Mouse (Mus musculus): Measurements from ENCODE around the gene Gm45062. TPM values are rescaled to one million over a fixed set of nuclear protein-coding genes. Genes with fewer than 3 reads are reported as not detected.

The Gm45062 gene
- polyA plus RNA-seq, 1 experiment: 5.8 TPM

DNA sequence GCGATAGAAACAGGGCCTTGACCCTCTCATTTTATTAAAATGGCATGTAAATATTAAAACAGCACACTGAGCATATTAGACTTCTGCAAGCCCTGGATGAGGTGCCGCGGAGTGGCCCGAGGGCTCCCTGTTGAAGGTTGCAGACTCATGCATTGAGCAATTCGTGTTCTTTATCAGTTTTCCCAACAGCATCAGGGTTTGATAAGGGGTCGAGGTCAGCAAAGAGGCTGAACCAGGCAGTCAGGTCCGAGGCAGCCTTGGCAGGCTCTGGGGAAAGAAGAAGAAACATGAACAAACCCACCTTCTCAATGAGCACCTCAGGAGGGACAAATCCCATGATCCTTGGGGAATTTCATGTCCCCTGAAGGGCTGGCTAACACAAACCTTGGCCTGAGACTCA is 371.3 kb downstream of the Gm45062 start:
- Histone ChIP-seq H3K4me3 (ENCODE audit: low read depth, low read length) (no peak overlapping the region), H3K36me3 (ENCODE audit: control insufficient read depth, insufficient read depth, low read length, poor library complexity, severe bottlenecking) (no peaks in the 10 kb centered on the region), H3K9ac (ENCODE audit: low read depth, poor library complexity, severe bottlenecking) (no peak overlapping the region), H3K9me3 (replicated peaks; ENCODE audit: control insufficient read depth, insufficient read depth, low read length, poor library complexity, severe bottlenecking) (no peaks in the 10 kb centered on the region), H3K4me1 (ENCODE audit: control insufficient read depth, insufficient read depth, low read length) (no peaks in the 10 kb centered on the region), H3K27ac (ENCODE audit: insufficient read depth, low read length) (no peak overlapping the region), H3K27me3 (ENCODE audit: control insufficient read depth, insufficient read depth, low read length, poor library complexity, severe bottlenecking) (no peaks in the 10 kb centered on the region)
- no peak for TF ChIP-seq EP300 (IDR thresholded peaks at IDR 0.05; ENCODE audit: insufficient read depth, low read depth, low read length)
- TF ChIP-seq CTCF (IDR thresholded peaks at IDR 0.05; ENCODE audit: low read depth, low read length): no peak
- TF ChIP-seq POLR2A (IDR thresholded peaks at IDR 0.05; ENCODE audit: insufficient read depth, low read length): no peak

DNA sequence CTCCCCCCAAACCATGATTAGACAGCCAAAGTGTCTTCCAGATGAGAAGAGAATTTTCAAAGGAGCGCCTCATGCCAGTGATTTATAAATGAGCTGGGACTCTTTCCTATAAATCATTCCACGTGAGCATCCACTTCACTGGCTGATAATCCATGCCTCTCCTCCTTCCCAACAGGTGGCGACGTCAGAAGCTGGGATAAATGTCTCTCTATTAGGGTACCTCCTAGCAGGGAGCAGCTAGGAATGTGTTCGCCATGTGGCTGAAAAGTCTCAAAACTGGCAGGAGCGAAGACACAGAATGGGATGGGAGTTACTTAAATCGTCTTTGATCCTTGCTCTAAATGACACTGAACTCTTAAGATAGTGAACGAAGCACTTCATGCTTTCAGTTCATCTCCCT is 372.1 kb downstream of the Gm45062 start:
- H3K36me3 ChIP-seq (ENCODE audit: control insufficient read depth, insufficient read depth, low read length, poor library complexity, severe bottlenecking): no peaks in the 10 kb centered on the region
- no peaks in the 10 kb centered on the region for H3K9me3 ChIP-seq (replicated peaks; ENCODE audit: control insufficient read depth, insufficient read depth, low read length, poor library complexity, severe bottlenecking)
- no peaks in the 10 kb centered on the region for H3K27me3 ChIP-seq (ENCODE audit: control insufficient read depth, insufficient read depth, low read length, poor library complexity, severe bottlenecking)
- H3K9ac ChIP-seq (ENCODE audit: low read depth, poor library complexity, severe bottlenecking): no peak overlapping the region
- H3K27ac ChIP-seq (ENCODE audit: insufficient read depth, low read length): no peak overlapping the region
- no peaks in the 10 kb centered on the region for H3K4me1 ChIP-seq (ENCODE audit: control insufficient read depth, insufficient read depth, low read length)
- TF ChIP-seq EP300 (IDR thresholded peaks at IDR 0.05; ENCODE audit: insufficient read depth, low read depth, low read length) (no peak), POLR2A (IDR thresholded peaks at IDR 0.05; ENCODE audit: insufficient read depth, low read length) (no peak), CTCF (IDR thresholded peaks at IDR 0.05; ENCODE audit: low read depth, low read length) (no peak)
- H3K4me3 ChIP-seq (ENCODE audit: low read depth, low read length): no peak overlapping the region

DNA sequence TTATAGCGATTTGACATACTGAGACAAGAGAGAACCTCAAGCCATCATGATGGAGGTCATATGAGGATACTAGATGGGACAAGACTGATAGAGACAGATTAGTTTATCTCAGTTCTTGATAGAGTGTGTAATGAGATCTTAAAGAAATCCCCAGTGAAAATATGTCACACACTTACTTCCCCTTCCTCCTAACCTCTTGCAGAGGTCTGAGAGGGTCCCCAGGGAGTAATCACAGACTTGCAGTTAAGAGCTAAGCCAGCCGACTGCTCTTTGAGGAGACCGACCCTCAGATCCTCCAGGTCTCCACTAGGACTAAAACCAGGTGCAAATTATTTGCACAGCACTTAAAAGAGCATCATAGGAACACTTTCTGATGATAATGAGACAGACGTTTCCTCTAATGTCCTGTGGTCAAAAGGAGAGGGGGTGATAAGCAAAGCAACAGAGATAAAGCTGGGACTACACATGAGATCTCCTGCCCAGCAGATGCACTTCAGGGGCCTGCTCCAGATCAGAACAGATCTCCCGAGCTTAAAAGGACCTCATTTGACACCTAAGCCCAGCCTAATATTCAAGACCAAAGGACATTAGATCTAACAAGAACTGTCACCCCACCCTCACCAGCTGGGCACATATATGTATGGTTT is 372.9 kb downstream of the Gm45062 start:
- H3K9me3 ChIP-seq (replicated peaks; ENCODE audit: control insufficient read depth, insufficient read depth, low read length, poor library complexity, severe bottlenecking): no peaks in the 10 kb centered on the region
- H3K27me3 ChIP-seq (ENCODE audit: control insufficient read depth, insufficient read depth, low read length, poor library complexity, severe bottlenecking): no peaks in the 10 kb centered on the region
- no peak overlapping the region for H3K27ac ChIP-seq (ENCODE audit: insufficient read depth, low read length)
- no peak overlapping the region for H3K4me3 ChIP-seq (ENCODE audit: low read depth, low read length)
- no peaks in the 10 kb centered on the region for H3K36me3 ChIP-seq (ENCODE audit: control insufficient read depth, insufficient read depth, low read length, poor library complexity, severe bottlenecking)
- TF ChIP-seq POLR2A (IDR thresholded peaks at IDR 0.05; ENCODE audit: insufficient read depth, low read length): no peak
- H3K4me1 ChIP-seq (ENCODE audit: control insufficient read depth, insufficient read depth, low read length): no peaks in the 10 kb centered on the region
- no peak overlapping the region for H3K9ac ChIP-seq (ENCODE audit: low read depth, poor library complexity, severe bottlenecking)

DNA sequence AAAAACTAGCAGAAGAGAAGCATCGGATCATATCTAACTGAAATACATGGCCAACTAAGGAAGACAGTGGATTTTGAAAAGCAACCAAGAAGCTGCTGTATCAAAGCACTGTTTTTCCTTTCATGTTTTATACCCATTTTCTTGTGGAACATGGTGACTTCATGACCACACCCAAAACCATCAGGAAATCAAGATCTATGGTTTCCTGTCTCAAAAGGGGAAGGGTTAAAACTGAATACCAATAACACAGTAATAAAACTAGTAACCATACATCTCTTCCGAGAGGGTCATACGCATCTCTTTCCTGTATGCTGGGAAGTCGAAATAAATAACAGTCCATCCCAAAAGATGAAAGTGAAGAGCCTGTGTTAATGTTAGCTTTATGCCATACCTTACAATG is 373.5 kb downstream of the Gm45062 start:
- Histone ChIP-seq H3K4me3 (ENCODE audit: low read depth, low read length) (no peak overlapping the region), H3K9ac (ENCODE audit: low read depth, poor library complexity, severe bottlenecking) (no peak overlapping the region), H3K27me3 (ENCODE audit: control insufficient read depth, insufficient read depth, low read length, poor library complexity, severe bottlenecking) (no peaks in the 10 kb centered on the region), H3K4me1 (ENCODE audit: control insufficient read depth, insufficient read depth, low read length) (no peaks in the 10 kb centered on the region), H3K9me3 (replicated peaks; ENCODE audit: control insufficient read depth, insufficient read depth, low read length, poor library complexity, severe bottlenecking) (no peaks in the 10 kb centered on the region), H3K27ac (ENCODE audit: insufficient read depth, low read length) (no peak overlapping the region), H3K36me3 (ENCODE audit: control insufficient read depth, insufficient read depth, low read length, poor library complexity, severe bottlenecking) (no peaks in the 10 kb centered on the region)
- TF ChIP-seq CTCF (IDR thresholded peaks at IDR 0.05; ENCODE audit: low read depth, low read length) (no peak), EP300 (IDR thresholded peaks at IDR 0.05; ENCODE audit: insufficient read depth, low read depth, low read length) (no peak), POLR2A (IDR thresholded peaks at IDR 0.05; ENCODE audit: insufficient read depth, low read length) (no peak)

DNA sequence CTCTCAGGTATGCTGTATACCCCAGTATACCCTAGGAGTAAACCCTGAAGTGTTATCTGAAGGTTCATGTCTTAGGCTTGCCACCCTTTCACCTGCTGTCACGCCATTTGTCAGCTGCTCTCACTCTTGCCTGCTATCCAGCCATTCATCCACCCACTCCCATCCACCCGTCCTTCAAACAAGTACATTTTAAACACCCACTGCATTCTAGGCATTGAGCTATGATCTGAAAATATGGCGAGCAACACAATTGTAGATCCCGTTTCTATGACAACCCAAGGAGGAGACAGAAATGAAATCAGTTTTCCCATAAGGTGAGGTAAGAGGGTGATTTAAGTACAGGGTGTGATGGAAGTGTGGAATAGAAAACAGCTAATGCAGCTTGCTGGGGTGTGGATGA is 378.9 kb downstream of the Gm45062 start:
- TF ChIP-seq POLR2A (IDR thresholded peaks at IDR 0.05; ENCODE audit: insufficient read depth, low read length): no peak
- TF ChIP-seq CTCF (IDR thresholded peaks at IDR 0.05; ENCODE audit: low read depth, low read length): no peak
- no peak for TF ChIP-seq EP300 (IDR thresholded peaks at IDR 0.05; ENCODE audit: insufficient read depth, low read depth, low read length)
- Histone ChIP-seq H3K27ac (ENCODE audit: insufficient read depth, low read length) (no peak overlapping the region), H3K4me1 (ENCODE audit: control insufficient read depth, insufficient read depth, low read length) (no peaks in the 10 kb centered on the region)

DNA sequence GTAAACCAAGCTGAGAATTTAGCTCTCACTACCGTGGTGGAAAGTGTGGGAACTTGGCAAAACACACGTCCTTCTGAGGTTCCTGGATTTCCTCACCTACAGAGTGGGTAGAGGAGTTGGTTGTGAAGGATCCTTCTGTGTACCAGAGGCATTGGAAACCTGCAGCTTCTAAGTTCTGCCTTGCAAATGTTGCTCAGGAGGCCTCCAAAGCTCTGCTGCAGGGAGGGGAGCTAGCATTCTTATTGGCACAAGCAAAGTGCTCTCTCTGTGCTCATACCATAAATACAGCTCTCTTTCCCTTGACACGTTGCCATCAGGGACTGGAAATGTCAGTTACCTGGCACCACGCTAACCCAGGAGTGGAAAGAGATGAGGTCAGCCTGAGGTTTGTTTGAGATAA is 379.6 kb downstream of the Gm45062 start:
- TF ChIP-seq POLR2A (IDR thresholded peaks at IDR 0.05; ENCODE audit: insufficient read depth, low read length) (no peak), CTCF (IDR thresholded peaks at IDR 0.05; ENCODE audit: low read depth, low read length) (no peak)
- no peaks in the 10 kb centered on the region for H3K36me3 ChIP-seq (ENCODE audit: control insufficient read depth, insufficient read depth, low read length, poor library complexity, severe bottlenecking)
- no peaks in the 10 kb centered on the region for H3K27me3 ChIP-seq (ENCODE audit: control insufficient read depth, insufficient read depth, low read length, poor library complexity, severe bottlenecking)

More for the DNA sequence above, 378.9 kb downstream of the Gm45062 start:
- no peaks in the 10 kb centered on the region for H3K27me3 ChIP-seq (ENCODE audit: control insufficient read depth, insufficient read depth, low read length, poor library complexity, severe bottlenecking)
- no peak overlapping the region for H3K9ac ChIP-seq (ENCODE audit: low read depth, poor library complexity, severe bottlenecking)
- no peaks in the 10 kb centered on the region for H3K36me3 ChIP-seq (ENCODE audit: control insufficient read depth, insufficient read depth, low read length, poor library complexity, severe bottlenecking)
- H3K9me3 ChIP-seq (replicated peaks; ENCODE audit: control insufficient read depth, insufficient read depth, low read length, poor library complexity, severe bottlenecking): no peaks in the 10 kb centered on the region
- H3K4me3 ChIP-seq (ENCODE audit: low read depth, low read length): no peak overlapping the region

More for the DNA sequence above, 379.6 kb downstream of the Gm45062 start:
- Histone ChIP-seq H3K9me3 (replicated peaks; ENCODE audit: control insufficient read depth, insufficient read depth, low read length, poor library complexity, severe bottlenecking) (no peaks in the 10 kb centered on the region), H3K9ac (ENCODE audit: low read depth, poor library complexity, severe bottlenecking) (no peak overlapping the region), H3K27ac (ENCODE audit: insufficient read depth, low read length) (no peak overlapping the region), H3K4me1 (ENCODE audit: control insufficient read depth, insufficient read depth, low read length) (no peaks in the 10 kb centered on the region), H3K4me3 (ENCODE audit: low read depth, low read length) (no peak overlapping the region)

Data from ES-Bruce4 (cell line).